Mouse (Mus musculus) liver, embryonic 12.5 days (tissue): ENCODE data around the gene Myl3. TPM values are rescaled to one million over a fixed set of nuclear protein-coding genes. Genes with fewer than 3 reads are reported as not detected.

Source experiments
- ATAC-seq: fragments of 200-750 bp; cut with Nextera tagmentation; 2 replicates; pipeline ENCODE4 v1.8.0; 2017; ENCODE audit warnings: moderate number of reproducible peaks, mild to moderate bottlenecking, moderate library complexity
- H3K27ac ChIP-seq: fragments of 300-500 bp; sonication (generic); 2 replicates; pipeline ENCODE4 v1.5.1; 2016; ENCODE audit warnings: mild to moderate bottlenecking
- H3K27me3 ChIP-seq: fragments of 300-500 bp; sonication (generic); replicated peaks from 2 replicates; pipeline ENCODE4 v1.6.1; 2016; ENCODE audit warnings: mild to moderate bottlenecking, moderate library complexity
- H3K36me3 ChIP-seq: fragments of 300-500 bp; sonication (generic); 2 replicates; pipeline ENCODE4 v1.6.1; 2016; ENCODE audit warnings: mild to moderate bottlenecking, moderate library complexity
- H3K4me1 ChIP-seq: fragments of 300-500 bp; sonication (generic); 2 replicates; pipeline ENCODE4 v1.6.1; 2016
- H3K4me2 ChIP-seq: fragments of 300-500 bp; sonication (generic); 2 replicates; pipeline ENCODE4 v1.6.1; 2016; ENCODE audit warnings: mild to moderate bottlenecking, moderate library complexity
- H3K4me3 ChIP-seq: fragments of 300-500 bp; sonication (generic); 2 replicates; pipeline ENCODE4 v1.5.1; 2016; ENCODE audit warnings: mild to moderate bottlenecking, moderate library complexity
- H3K9ac ChIP-seq: fragments of 300-500 bp; sonication (generic); 2 replicates; pipeline ENCODE4 v1.6.1; 2016; ENCODE audit warnings: mild to moderate bottlenecking, moderate library complexity
- H3K9me3 ChIP-seq: fragments of 300-500 bp; sonication (generic); replicated peaks from 2 replicates; pipeline ENCODE4 v1.6.1; 2016; ENCODE audit warnings: mild to moderate bottlenecking, moderate library complexity
- WGBS: fragments of 180-500 bp; shearing (Covaris S2); methylation state at CpG from one replicate; pipeline ENCODE4 v1.1.7; 2016; ENCODE audit not compliant: insufficient replicate concordance; 5-methylcytosine and 5-hydroxymethylcytosine counted together
- polyA plus RNA-seq: library from polyadenylated mRNA; unstranded; fragments of >200 nt; fragmentation: Nextera tagmentation; extraction: Ambion mirVana; gene quantifications from 2 replicates; pipeline ENCODE4 v1.2.1, GENCODE M21; 2016

Myl3 gene
- polyA plus RNA-seq, 1 experiment from 2014 or later, result 0.48 TPM

DNA sequence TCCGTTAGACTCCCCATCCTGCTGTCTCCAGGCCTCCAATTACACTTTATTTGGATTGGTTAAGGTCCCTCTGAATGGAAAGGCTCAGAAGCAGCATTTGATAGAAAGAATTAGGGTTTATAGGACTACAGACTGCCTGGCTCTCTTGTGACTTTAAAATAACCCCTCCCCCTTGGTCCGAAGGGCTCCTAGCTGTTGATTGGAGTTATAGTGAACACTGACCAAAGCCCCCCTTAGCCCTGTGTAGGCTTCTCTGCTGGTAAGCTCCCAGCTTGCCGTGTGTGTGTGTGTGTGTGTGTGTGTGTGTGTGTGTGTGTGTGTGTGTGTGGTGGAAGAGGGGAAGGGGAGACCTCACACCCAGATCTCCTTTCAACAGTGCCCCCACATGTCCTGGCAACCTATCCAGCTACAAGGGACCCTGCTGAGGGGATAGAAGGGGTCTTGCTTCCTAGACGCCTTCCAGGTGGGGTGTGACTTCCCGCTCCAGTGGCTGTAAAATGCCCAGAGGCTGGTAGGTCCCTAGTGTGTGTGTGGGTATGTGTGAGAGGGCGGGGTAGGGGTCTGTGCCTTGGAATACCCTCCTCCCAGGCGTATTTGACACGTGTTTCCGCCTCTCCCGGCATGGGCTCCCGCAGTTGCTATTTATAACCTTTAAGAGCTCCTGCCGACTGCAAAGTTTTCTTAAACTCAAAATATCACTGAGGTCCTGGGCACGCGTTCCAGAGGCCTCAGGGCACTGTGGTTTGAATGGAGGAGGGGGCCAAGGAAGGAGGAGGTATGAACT lies 8.9 kb downstream of the Myl3 start:
- peaks cover 29% of the 10 kb centered on the region for H3K27me3 ChIP-seq
- H3K4me1 ChIP-seq, result peaks cover 56% of the 10 kb centered on the region
- 35% methylated on average over 14 of the region's 14 CpGs for WGBS
- no peak overlapping the region for H3K9ac ChIP-seq
- H3K4me3 ChIP-seq, result no peak overlapping the region
- no peak overlapping the region for H3K27ac ChIP-seq
- H3K9me3 ChIP-seq, result no peaks in the 10 kb centered on the region
- H3K4me2 ChIP-seq, result 0 out of 2 replicates have a peak overlapping the region, but pooled peaks have one; percentile 21
- H3K36me3 ChIP-seq, result no peaks in the 10 kb centered on the region
- ATAC-seq, result no peak

DNA sequence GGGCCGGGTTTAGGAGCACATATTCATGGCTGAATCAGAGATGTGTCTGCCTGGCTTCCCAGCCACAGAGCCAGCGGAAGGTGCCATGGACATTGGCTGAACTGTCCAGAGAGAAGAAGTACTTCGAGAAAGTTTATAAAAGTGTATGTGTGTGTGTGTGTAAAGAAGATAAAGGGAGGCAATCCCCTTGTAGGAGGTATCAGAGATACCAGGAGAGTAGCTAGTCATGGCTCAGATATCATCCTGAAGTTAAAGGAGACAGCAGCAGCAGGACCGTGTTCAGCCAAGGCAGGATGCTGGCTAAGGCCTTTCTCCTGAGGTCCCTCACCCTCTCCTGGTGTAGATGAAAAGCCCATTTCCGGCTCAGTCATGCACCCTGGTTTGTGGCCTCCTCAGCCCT lies 9.8 kb downstream of the Myl3 start:
- H3K27me3 ChIP-seq, result peaks cover 21% of the 10 kb centered on the region
- H3K4me2 ChIP-seq, result peak overlapping the region; percentile 21; the same call in 1 of the 2 replicates
- H3K4me1 ChIP-seq, result peaks cover 56% of the 10 kb centered on the region
- H3K9me3 ChIP-seq, result no peaks in the 10 kb centered on the region
- no peak overlapping the region for H3K4me3 ChIP-seq
- no peak overlapping the region for H3K9ac ChIP-seq
- H3K27ac ChIP-seq, result no peak overlapping the region
- peak; percentile 65 for ATAC-seq
- WGBS, result 27% methylated on average over 5 of the region's 5 CpGs
- H3K36me3 ChIP-seq, result no peaks in the 10 kb centered on the region

DNA sequence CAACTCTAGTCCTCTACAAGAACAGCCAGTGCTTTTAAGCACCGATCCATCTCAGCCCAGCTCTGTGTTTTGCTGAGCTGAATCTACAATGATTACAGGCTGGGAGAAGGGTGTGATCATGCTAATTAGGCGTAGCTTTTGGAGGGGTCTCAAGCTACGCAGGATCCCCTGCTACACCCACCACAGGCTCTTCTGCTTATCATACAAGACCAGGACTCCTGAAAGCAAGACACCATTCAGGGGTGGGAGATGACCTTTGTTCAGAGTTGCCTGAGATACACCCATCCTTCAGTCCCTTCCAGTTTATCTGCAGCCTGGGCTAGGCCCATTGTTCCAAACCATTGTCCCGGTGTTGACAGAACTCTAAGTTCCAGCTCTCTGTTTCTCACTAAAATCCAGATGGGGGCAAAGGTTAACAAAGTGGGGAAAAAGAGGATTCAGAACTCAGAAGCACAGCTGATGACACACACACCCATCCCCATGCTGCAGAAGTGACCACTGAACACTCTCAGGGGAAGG lies 11.3 kb downstream of the Myl3 start:
- 33% methylated on average over 4 of the region's 4 CpGs for WGBS
- Histone ChIP-seq H3K4me1 (peaks cover 56% of the 10 kb centered on the region), H3K9me3 (no peaks in the 10 kb centered on the region), H3K27me3 (peaks cover 6% of the 10 kb centered on the region; the same call in 1 of the 2 replicates), H3K4me2 (no peak overlapping the region), H3K36me3 (no peaks in the 10 kb centered on the region), H3K9ac (no peak overlapping the region; the same call in 1 of the 2 replicates), H3K27ac (no peak overlapping the region; the same call in 1 of the 2 replicates), H3K4me3 (no peak overlapping the region)
- peak; percentile 66 for ATAC-seq

DNA sequence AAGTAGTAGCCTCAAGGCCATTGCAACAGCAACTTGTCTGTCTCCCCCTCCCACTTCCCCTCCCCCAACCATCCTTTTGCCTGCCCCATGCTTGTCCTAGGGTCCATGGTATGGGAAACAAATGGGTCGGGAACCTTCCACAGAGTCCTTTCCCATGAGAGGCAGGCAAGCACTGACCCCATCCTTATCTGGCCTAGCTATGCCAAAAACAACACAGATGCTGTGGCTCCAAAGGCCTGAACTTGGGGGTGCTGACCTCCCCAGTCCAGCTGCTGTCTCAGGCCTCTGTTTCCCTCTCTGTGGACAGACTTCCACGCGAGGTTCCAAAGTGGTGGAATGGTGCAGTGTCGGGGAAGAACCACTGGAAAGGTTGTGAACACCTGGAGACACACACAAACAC lies 12.1 kb downstream of the Myl3 start:
- ATAC-seq, result no peak

DNA sequence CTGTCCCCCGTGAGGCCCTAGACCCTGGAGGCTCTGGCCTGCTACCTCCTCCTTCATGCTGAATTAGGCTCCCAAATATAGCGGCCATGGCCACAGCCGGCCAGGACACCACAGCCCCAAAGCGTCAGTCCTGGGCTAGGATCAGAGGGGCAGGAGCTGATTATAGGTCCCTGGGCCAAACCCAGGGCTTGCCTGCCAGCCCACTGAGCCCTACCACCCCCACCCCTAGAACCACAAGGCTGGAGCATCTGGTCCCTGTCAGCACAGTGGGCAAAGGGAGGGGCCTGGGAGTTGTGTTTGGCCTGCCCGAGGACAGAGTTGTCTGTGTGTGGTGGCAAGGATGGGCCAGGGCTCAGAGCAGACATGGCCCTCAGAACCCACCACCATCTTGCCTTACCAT lies 16.2 kb downstream of the Myl3 start:
- Histone ChIP-seq H3K9ac (no peak overlapping the region), H3K4me1 (peaks cover 22% of the 10 kb centered on the region), H3K36me3 (no peaks in the 10 kb centered on the region), H3K4me2 (no peak overlapping the region), H3K27me3 (0 out of 2 replicates have a peak, but pooled peaks cover 9% of the 10 kb centered on the region), H3K9me3 (no peaks in the 10 kb centered on the region), H3K4me3 (no peak overlapping the region), H3K27ac (no peak overlapping the region)
- ATAC-seq, result no peak
- 71% methylated on average over 5 of the region's 5 CpGs for WGBS

More for the DNA sequence above, 12.1 kb downstream of the Myl3 start:
- WGBS, result 73% methylated on average over 4 of the region's 4 CpGs
- no peak overlapping the region for H3K4me2 ChIP-seq
- no peaks in the 10 kb centered on the region for H3K27me3 ChIP-seq
- H3K4me1 ChIP-seq, result peaks cover 56% of the 10 kb centered on the region
- no peaks in the 10 kb centered on the region for H3K36me3 ChIP-seq
- no peak overlapping the region for H3K4me3 ChIP-seq
- no peaks in the 10 kb centered on the region for H3K9me3 ChIP-seq
- H3K27ac ChIP-seq, result no peak overlapping the region
- no peak overlapping the region for H3K9ac ChIP-seq

DNA sequence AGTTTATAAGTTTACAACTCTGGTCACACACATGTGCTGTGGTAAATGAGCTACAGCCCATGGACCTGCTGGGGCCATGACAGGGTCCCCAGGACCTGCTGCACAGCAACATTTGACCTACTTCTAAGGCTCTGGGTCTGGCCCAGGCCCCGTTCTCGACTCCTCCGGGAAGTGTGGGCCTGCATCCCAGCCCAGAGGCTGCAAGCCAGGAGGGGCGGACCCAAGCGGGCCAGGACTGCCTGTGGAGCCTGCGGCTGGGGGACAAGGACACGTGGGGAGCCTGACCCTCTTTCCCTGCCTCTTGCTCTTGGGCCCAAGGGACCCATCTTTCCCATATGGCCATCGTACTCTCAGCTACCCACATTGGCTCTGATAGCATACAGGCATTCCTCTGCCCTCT lies 16.9 kb downstream of the Myl3 start:
- H3K4me1 ChIP-seq, result peaks cover 14% of the 10 kb centered on the region
- no peak overlapping the region for H3K4me2 ChIP-seq
- ATAC-seq, result no peak
- H3K9ac ChIP-seq, result no peak overlapping the region
- no peaks in the 10 kb centered on the region for H3K36me3 ChIP-seq
- no peak overlapping the region for H3K27ac ChIP-seq
- H3K9me3 ChIP-seq, result no peaks in the 10 kb centered on the region
- H3K27me3 ChIP-seq, result peaks cover 13% of the 10 kb centered on the region; the same call in 1 of the 2 replicates
- WGBS, result 60% methylated on average over 8 of the region's 8 CpGs
- no peak overlapping the region for H3K4me3 ChIP-seq

DNA sequence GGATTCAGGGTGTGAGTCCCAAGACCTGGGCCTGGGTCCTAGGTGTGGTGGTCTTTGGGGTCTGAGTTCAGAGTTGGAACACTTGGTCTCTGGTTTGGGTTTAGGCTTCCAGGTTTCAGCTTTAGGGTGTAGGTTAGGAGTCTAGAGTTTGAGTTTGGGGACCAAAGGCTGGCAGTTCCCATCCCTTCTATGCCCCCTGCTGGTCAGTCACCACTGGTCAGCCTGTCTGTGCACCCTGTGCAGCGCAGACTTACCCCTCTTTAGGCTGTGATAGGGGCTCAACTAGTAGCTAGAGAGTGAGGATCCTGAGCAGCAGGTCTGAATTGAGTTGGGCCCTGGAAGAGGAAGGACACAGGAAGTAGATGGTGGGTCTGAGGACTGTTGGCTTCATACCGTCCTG lies 17.6 kb downstream of the Myl3 start:
- peaks cover 19% of the 10 kb centered on the region; the same call in 1 of the 2 replicates for H3K27me3 ChIP-seq
- ATAC-seq, result peak; percentile 50; the same call in 1 of the 2 replicates
- WGBS, result 43% methylated on average over 2 of the region's 2 CpGs
- H3K36me3 ChIP-seq, result no peaks in the 10 kb centered on the region
- H3K9ac ChIP-seq, result no peak overlapping the region
- H3K27ac ChIP-seq, result no peak overlapping the region
- H3K4me2 ChIP-seq, result no peak overlapping the region
- no peaks in the 10 kb centered on the region for H3K9me3 ChIP-seq
- H3K4me3 ChIP-seq, result no peak overlapping the region
- H3K4me1 ChIP-seq, result peaks cover 7% of the 10 kb centered on the region

DNA sequence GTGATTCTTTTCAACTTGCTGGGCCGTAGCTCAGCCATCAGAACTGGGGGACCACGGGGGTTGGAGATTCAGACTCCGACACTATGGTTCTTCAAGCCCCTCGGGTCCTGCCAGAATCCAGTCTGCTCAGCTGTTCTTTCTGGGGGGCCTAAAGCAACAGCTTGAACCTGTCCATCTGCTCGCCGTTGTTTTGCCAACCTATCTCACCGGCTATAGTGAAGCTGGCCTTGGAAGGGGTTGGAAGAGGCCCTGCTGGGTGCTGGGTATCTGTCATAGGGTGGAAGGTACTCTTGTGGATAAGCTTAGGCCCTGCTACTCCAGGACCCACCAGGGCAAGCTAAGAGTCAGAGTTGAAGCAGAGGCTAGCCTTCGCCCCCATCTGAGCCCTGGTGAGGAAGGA lies 19.2 kb downstream of the Myl3 start:
- H3K4me1 ChIP-seq, result no peaks in the 10 kb centered on the region
- no peak overlapping the region for H3K4me3 ChIP-seq
- H3K9ac ChIP-seq, result no peak overlapping the region
- no peaks in the 10 kb centered on the region for H3K36me3 ChIP-seq
- no peak overlapping the region for H3K27ac ChIP-seq
- ATAC-seq, result no peak
- H3K9me3 ChIP-seq, result no peaks in the 10 kb centered on the region
- WGBS, result 71% methylated on average over 8 of the region's 8 CpGs
- peaks cover 30% of the 10 kb centered on the region for H3K27me3 ChIP-seq
- no peak overlapping the region for H3K4me2 ChIP-seq

DNA sequence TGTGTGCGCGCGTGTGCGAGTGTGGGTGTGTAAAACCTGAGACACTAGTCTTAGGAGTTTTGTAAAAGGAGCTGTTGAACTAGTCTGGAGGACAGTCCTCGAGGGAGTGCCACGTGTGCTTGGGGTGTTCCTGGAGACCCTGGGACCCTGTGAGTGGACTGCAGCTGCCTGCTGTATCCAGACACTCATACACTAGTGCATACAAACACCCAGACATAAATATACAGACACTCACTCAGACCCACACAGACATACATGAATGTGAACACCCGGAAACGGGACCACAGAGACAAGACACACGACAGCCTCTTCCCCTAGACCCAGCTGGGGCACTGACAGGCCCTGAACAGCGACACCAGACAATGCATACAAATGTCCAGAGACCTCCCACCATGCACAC lies 21.1 kb downstream of the Myl3 start:
- Histone ChIP-seq H3K4me2 (no peak overlapping the region), H3K9me3 (no peaks in the 10 kb centered on the region), H3K4me1 (no peaks in the 10 kb centered on the region), H3K36me3 (no peaks in the 10 kb centered on the region), H3K27ac (no peak overlapping the region), H3K9ac (no peak overlapping the region), H3K4me3 (no peak overlapping the region), H3K27me3 (peaks cover 44% of the 10 kb centered on the region)
- WGBS, result 79% methylated on average over 10 of the region's 10 CpGs
- ATAC-seq, result no peak

DNA sequence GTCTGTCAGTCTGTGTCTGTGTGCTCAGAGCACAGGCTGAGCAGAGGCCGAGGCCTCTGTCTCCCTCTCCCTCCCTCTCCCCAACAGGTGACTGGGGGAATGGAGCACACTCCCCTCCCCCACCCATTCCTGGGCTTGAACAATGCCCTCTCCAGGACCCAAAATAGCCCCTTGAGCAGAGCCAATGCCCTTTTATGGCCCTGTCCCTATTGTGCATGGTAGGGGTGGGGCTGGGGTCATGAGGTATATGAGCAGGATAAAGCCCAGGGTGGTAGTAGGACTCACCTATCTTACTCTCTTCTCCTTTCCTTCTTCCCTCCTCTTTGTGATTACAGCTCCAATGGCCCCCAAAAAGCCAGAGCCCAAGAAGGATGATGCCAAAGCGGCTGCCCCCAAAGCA lies 21.7 kb downstream of the Myl3 start:
- Histone ChIP-seq H3K36me3 (no peaks in the 10 kb centered on the region), H3K9ac (no peak overlapping the region), H3K27ac (no peak overlapping the region), H3K4me3 (no peak overlapping the region), H3K27me3 (peaks cover 50% of the 10 kb centered on the region), H3K4me2 (no peak overlapping the region), H3K4me1 (no peaks in the 10 kb centered on the region), H3K9me3 (no peaks in the 10 kb centered on the region)
- ATAC-seq, result no peak
- WGBS, result 74% methylated on average over 2 of the region's 2 CpGs

DNA sequence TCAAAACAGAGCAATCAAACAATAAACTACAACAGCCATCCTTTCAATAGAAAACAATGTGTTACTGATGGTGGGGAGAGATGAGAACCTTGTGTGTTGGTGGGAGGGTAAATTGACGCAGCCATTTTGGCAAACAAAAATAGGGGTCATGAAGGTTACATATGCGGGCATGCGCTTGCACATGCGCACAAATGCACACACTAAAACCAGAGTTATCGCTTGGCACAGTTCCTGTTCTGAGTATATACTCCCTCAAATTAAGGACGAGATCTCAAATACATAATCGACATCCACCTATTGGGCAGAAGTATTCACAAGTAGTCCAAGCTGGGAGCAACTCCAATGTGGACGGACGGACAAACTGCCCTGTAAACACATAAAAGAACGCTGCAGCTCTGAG lies 30.7 kb downstream of the Myl3 start:
- H3K36me3 ChIP-seq, result no peaks in the 10 kb centered on the region
- H3K4me3 ChIP-seq, result no peak overlapping the region
- H3K27ac ChIP-seq, result no peak overlapping the region
- H3K4me1 ChIP-seq, result no peaks in the 10 kb centered on the region
- 81% methylated on average over 10 of the region's 10 CpGs for WGBS
- no peak overlapping the region for H3K4me2 ChIP-seq
- H3K9me3 ChIP-seq, result no peaks in the 10 kb centered on the region
- no peak for ATAC-seq
- H3K27me3 ChIP-seq, result peaks cover 23% of the 10 kb centered on the region
- no peak overlapping the region for H3K9ac ChIP-seq

DNA sequence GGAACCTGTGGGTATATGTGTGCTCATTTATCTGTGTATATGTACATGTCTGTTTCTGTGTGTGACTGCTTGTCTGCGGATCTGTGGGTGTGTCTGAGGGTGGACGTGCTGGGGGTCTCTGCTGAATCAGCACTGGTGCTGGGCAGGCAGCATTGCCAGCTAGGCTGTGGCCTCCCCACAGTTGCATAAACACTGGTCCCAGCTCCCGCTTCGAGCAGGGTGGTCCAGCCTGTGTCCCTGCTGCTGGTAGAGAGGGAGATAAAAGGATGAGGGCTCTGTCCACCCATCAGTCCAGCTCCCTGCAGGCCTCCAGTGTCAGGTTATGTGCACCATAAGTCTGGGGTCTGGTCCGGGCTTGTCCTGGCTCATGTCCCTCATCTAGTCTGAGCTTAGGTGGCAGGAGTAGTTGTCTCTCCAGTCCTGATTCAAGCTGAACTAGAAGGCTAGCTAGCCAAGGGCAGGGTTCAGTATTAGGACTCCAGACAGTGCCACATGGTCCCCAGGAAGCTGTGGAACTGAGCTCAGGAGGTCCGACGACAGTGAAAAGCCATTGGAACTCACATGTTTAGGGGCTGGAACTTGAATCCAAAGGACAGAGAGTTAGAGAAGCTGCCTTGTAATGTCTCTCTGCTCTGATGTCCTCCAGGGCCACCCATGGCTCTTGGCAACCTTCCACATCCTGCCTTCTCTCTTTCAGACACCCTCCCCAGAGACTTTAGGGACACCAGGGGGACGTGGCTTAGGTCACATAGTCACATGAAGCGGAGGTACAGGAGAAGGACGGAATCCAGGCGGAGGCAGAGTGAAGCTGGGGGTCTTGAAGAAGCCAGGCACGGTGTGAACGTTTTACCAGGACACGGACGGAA lies 33.0 kb downstream of the Myl3 start:
- WGBS, result 61% methylated on average over 15 of the region's 15 CpGs
- Histone ChIP-seq H3K4me3 (no peak overlapping the region), H3K4me2 (no peak overlapping the region), H3K27me3 (0 out of 2 replicates have a peak, but pooled peaks cover 20% of the 10 kb centered on the region), H3K9ac (no peak overlapping the region), H3K4me1 (no peaks in the 10 kb centered on the region), H3K27ac (no peak overlapping the region), H3K36me3 (no peaks in the 10 kb centered on the region), H3K9me3 (no peaks in the 10 kb centered on the region)
- no peak for ATAC-seq
